8 mouse cellular contexts compared by ENCODE assay signal in the genomic region with DNA sequence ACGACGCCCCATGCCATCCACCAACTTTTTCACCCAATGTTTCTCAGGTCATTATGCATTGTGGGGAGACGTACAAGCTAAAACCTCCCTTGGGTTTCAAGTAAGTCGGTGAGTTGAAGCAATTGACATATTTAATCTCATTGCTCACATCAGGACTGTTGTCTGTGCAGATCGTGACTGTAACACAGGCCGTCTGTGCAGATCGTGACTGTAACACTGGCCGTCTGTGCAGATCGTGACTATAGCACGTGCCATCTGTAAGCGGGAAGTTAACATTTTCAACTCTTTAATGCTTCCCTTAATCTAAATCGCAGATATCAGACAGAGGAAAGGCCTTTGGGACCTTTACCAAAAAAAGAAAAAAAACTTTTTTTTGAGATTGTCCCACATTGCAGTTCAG. TPM values are rescaled to one million over a fixed set of nuclear protein-coding genes. Genes with fewer than 3 reads are reported as not detected.
A peak's percentile ranks its signal among the peaks of the same experiment; 100 is the strongest.
DNase-seq lines count a peak whose midpoint lies in the region; ATAC-seq and TF ChIP-seq lines count a peak whose summit lies in the region.

No protein-coding gene starts in this region.

- 10% methylated on average over 12 of the region's 12 CpGs for WGBS in kidney, adult 2 months
- 18% methylated on average over 12 of the region's 12 CpGs for WGBS in hindbrain, embryonic 12.5 days
- 16% methylated on average over 12 of the region's 12 CpGs for WGBS in midbrain, embryonic 14.5 days

- no peaks in the 10 kb centered on the region for H3K36me3 ChIP-seq in kidney, adult 2 months (ENCODE audit: control insufficient read depth, insufficient read depth, low read length)
- no peaks in the 10 kb centered on the region for H3K36me3 ChIP-seq in hindbrain, embryonic 12.5 days
- no peaks in the 10 kb centered on the region for H3K36me3 ChIP-seq in midbrain, embryonic 14.5 days (ENCODE audit: control insufficient read depth, insufficient read depth, low read length)

- peak overlapping the region; percentile 72 for H3K4me2 ChIP-seq in hindbrain, embryonic 12.5 days (replicated peaks)
- peak overlapping the region; percentile 86 for H3K4me2 ChIP-seq in midbrain, embryonic 14.5 days (ENCODE audit: low read length)

- no peak for ATAC-seq in hindbrain, embryonic 12.5 days (ENCODE audit: low FRiP score)
- ATAC-seq in midbrain, embryonic 14.5 days (ENCODE audit: low FRiP score, low TSS enrichment): no peak

- no peaks in the 10 kb centered on the region for H3K27me3 ChIP-seq in kidney, adult 2 months (replicated peaks; ENCODE audit: control insufficient read depth, insufficient read depth, low read length)
- no peaks in the 10 kb centered on the region for H3K27me3 ChIP-seq in hindbrain, embryonic 12.5 days
- H3K27me3 ChIP-seq in midbrain, embryonic 14.5 days (ENCODE audit: control insufficient read depth, insufficient read depth, low read length): no peaks in the 10 kb centered on the region

- H3K9me3 ChIP-seq in hindbrain, embryonic 12.5 days (replicated peaks): no peaks in the 10 kb centered on the region
- H3K9me3 ChIP-seq in midbrain, embryonic 14.5 days (ENCODE audit: control insufficient read depth, low read length): no peaks in the 10 kb centered on the region

- no peak for DNase-seq in kidney, adult 2 months
- DNase-seq in kidney, postnatal 10 days: no peak
- peak; percentile 38 for DNase-seq in NIH3T3 (ENCODE audit: low read depth)
- no peak for DNase-seq in midbrain, embryonic 14.5 days
- DNase-seq in cerebellum, adult 11 months: no peak
- DNase-seq in urinary bladder, adult 18-20 months (ENCODE audit: low spot score in 2 of 2): no peak
- DNase-seq in gastrocnemius, postnatal 10 days: no peak

- TF ChIP-seq POLR2A in kidney, adult 2 months (IDR thresholded peaks at IDR 0.05; ENCODE audit: low read depth, low read length): no peak

- peak overlapping the region; percentile 88 for H3K4me3 ChIP-seq in kidney, adult 2 months (ENCODE audit: insufficient read depth, low read depth, low read length)
- peak overlapping the region; percentile 65 for H3K4me3 ChIP-seq in hindbrain, embryonic 12.5 days
- H3K4me3 ChIP-seq in midbrain, embryonic 14.5 days (replicated peaks; ENCODE audit: low read depth, low read length): peak overlapping the region; percentile 58

- H3K27ac ChIP-seq in kidney, adult 2 months (ENCODE audit: insufficient read depth, low read depth, low read length): peak overlapping the region; percentile 96
- H3K27ac ChIP-seq in hindbrain, embryonic 12.5 days: peak overlapping the region; percentile 84
- H3K27ac ChIP-seq in midbrain, embryonic 14.5 days (replicated peaks; ENCODE audit: low read depth, low read length): peak overlapping the region; percentile 77

- peaks cover 18% of the 10 kb centered on the region; the same call in 1 of the 2 replicates for H3K4me1 ChIP-seq in kidney, adult 2 months (ENCODE audit: control insufficient read depth, insufficient read depth, low read length)
- H3K4me1 ChIP-seq in hindbrain, embryonic 12.5 days: peaks cover 24% of the 10 kb centered on the region
- peaks cover 12% of the 10 kb centered on the region for H3K4me1 ChIP-seq in midbrain, embryonic 14.5 days (ENCODE audit: control insufficient read depth, insufficient read depth, low read length)

- H3K9ac ChIP-seq in hindbrain, embryonic 12.5 days: peak overlapping the region; percentile 82
- peak overlapping the region; percentile 77 for H3K9ac ChIP-seq in midbrain, embryonic 14.5 days (replicated peaks; ENCODE audit: low read length)

- no peak for TF ChIP-seq CTCF in kidney, adult 2 months (conservative IDR thresholded peaks at IDR 0.05; ENCODE audit: insufficient read depth, insufficient read length, low read depth, low read length)

RNA-seq across cellular contexts. Expression of a gene that starts 0.5 kb away (rescaled TPM):
- polyA plus RNA-seq in kidney, adult 2 months (2012; rRNA removed): 314 and 444 TPM in 2 replicates
- polyA plus RNA-seq in hindbrain, embryonic 12.5 days (2016; fragmentation: Nextera tagmentation; extraction: Ambion mirVana): 336 and 340 TPM in 2 replicates
- polyA plus RNA-seq in midbrain, embryonic 14.5 days (2014; fragmentation: Nextera tagmentation; extraction: Ambion mirVana): 367 and 400 TPM in 2 replicates
- total RNA-seq in gastrocnemius, postnatal 10 days (2021): 100 to 1,000 TPM; 427 to 492 TPM

RNA-seq across cellular contexts. Expression of a gene that starts 0.6 kb away (rescaled TPM):
- polyA plus RNA-seq in kidney, adult 2 months (2012; rRNA removed): 0.14 and 0.86 TPM in 2 replicates
- polyA plus RNA-seq in hindbrain, embryonic 12.5 days (2016; fragmentation: Nextera tagmentation; extraction: Ambion mirVana): 0.30 and 0.31 TPM in 2 replicates
- 0.13 TPM in 1 of 2 replicates, not detected in the other for polyA plus RNA-seq in midbrain, embryonic 14.5 days (2014; fragmentation: Nextera tagmentation; extraction: Ambion mirVana)
- under 1 TPM in 1 of 2 experiments, not detected in 1; 0.27 TPM for total RNA-seq in gastrocnemius, postnatal 10 days (2021)
